Mouse (Mus musculus): ENCODE results near the gene Clcnka. TPM values are rescaled to one million over a fixed set of nuclear protein-coding genes. Genes with fewer than 3 reads are reported as not detected.

Gene Clcnka
- total RNA-seq, 2 experiments from 2014 or later: not detected

GRCm38 (mm10) chr4:141341477-141341876, 57.0 kb downstream of the Clcnka start:
- no peak for DNase-seq
- intact Hi-C loops (cut with DNase I): no loop called here

GRCm38 (mm10) chr4:141338853-141339252, 59.7 kb downstream of the Clcnka start:
- no peak for DNase-seq
- intact Hi-C loops (cut with DNase I): no loop called here

- no peak for DNase-seq
- intact Hi-C loops (cut with DNase I): no loop called here
These were observed 60.5 kb downstream of the Clcnka start for GRCm38 (mm10) chr4:141337986-141338385.

GRCm38 (mm10) chr4:141336196-141336595, 62.3 kb downstream of the Clcnka start:
- DNase-seq: no peak

GRCm38 (mm10) chr4:141335263-141335796, 63.2 kb downstream of the Clcnka start:
- DNase-seq: no peak
- intact Hi-C loops (cut with DNase I): no loop called here

More at GRCm38 (mm10) chr4:141336196-141336595, 62.3 kb downstream of the Clcnka start:
- intact Hi-C loops (cut with DNase I): no loop called here

- intact Hi-C loops (cut with DNase I): no loop called here
- no peak for DNase-seq
These were observed 63.8 kb downstream of the Clcnka start for GRCm38 (mm10) chr4:141334695-141335094.

Small RNA genes lying within 50 kb of the gene (microRNA-seq; reads per million reads assigned to microRNA genes)
- gene Gm25690: 0 reads per million in 2 experiments

Other genes starting within 250 kb of the Clcnka start
- gene Rsg1, start 184.8 kb downstream of the Clcnka start, total RNA-seq (2021): under 1 TPM; 0.68 to 0.86 TPM
- 10 to 100 TPM; 20.7 TPM for gene Arhgef19, start 159.2 kb downstream of the Clcnka start, total RNA-seq (2021)
- 1 to 10 TPM; 8.0 to 8.9 TPM for gene Epha2, start 97.5 kb downstream of the Clcnka start, total RNA-seq (2021)
- under 1 TPM; 0.15 to 0.65 TPM for gene Fam131c, start 30.5 kb downstream of the Clcnka start, total RNA-seq (2021)
- 1 to 10 TPM in 1 of 2 experiments, under 1 TPM in 1; 0.83 to 1.5 TPM for gene Clcnkb, start 17.3 kb upstream of the Clcnka start, total RNA-seq (2021)
- 100 to 1,000 TPM; 760 to 902 TPM for gene Hspb7, start 22.1 kb upstream of the Clcnka start, total RNA-seq (2021)
- under 1 TPM; 0.34 to 0.43 TPM for gene Srarp, start 37.4 kb upstream of the Clcnka start, total RNA-seq (2021)
- 10 to 100 TPM; 20.8 to 21.2 TPM for gene Zbtb17, start 45.9 kb upstream of the Clcnka start, total RNA-seq (2021)
- gene Spen, start 139.9 kb upstream of the Clcnka start, total RNA-seq (2021): 10 to 100 TPM; 33.8 to 34.0 TPM
- 100 to 1,000 TPM; 299 to 338 TPM for gene Fblim1, start 207.4 kb upstream of the Clcnka start, total RNA-seq (2021)
- 10 to 100 TPM; 30.1 to 35.4 TPM for gene Tmem82, start 219.9 kb upstream of the Clcnka start, total RNA-seq (2021)
- 100 to 1,000 TPM; 121 TPM for gene Slc25a34, start 225.1 kb upstream of the Clcnka start, total RNA-seq (2021)